10 mouse cellular contexts compared by ENCODE assay signal in the genomic region with DNA sequence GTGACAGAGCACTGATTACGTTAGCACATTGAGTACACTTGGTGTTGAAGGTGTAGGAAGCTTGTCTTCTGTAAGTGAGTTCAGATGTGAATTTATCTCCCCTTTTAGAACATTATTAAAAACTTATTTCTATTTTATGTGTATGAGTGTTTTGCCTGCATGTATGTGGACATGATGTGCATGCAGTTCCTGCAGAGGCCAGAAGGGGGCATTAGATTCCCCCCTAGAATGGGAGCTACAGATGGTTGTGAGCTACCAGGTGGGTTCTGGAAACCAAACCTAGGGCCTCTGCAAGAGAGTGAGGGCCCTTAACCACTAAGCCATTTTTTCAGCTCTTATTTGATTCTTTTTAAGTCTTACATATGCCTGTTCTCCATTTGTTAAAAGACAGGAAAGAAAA.
DNase-seq lines count a peak whose midpoint lies in the region; ATAC-seq and TF ChIP-seq lines count a peak whose summit lies in the region.
"Had no signal": no experiment of that assay in that cellular context is flagged by ENCODE, and none has a peak within 500 bp of the region (broad histone marks: within the 10 kb centered on the region; RNA-seq: fewer than 3 reads in every experiment).

No protein-coding gene starts in this region.

- H3K4me2 ChIP-seq in heart, postnatal 0 days (ENCODE audit: low read depth, low read length), result no peak overlapping the region
- H3K4me2 ChIP-seq in heart, embryonic 11.5 days, result no peak overlapping the region
- no peak overlapping the region for H3K4me2 ChIP-seq in liver, postnatal 0 days (ENCODE audit: low read depth, low read length)

- H3K4me3 ChIP-seq in heart, postnatal 0 days (ENCODE audit: low read depth, low read length), result no peak overlapping the region
- H3K4me3 ChIP-seq in heart, embryonic 11.5 days (ENCODE audit: low read depth, low read length), result no peak overlapping the region
- no peak overlapping the region for H3K4me3 ChIP-seq in liver, postnatal 0 days (ENCODE audit: low read depth, low read length)
- H3K4me3 ChIP-seq in ES-Bruce4 (ENCODE audit: low read depth, low read length), result no peak overlapping the region
- H3K4me3 ChIP-seq in embryonic facial prominence, embryonic 10.5 days, result no peak overlapping the region
- H3K4me3 ChIP-seq: myocyte had no signal

- H3K9me3 ChIP-seq in heart, postnatal 0 days (replicated peaks; ENCODE audit: control insufficient read depth, low read length), result no peaks in the 10 kb centered on the region
- H3K9me3 ChIP-seq in heart, embryonic 11.5 days (replicated peaks; ENCODE audit: control insufficient read depth, low read length), result no peaks in the 10 kb centered on the region
- no peaks in the 10 kb centered on the region for H3K9me3 ChIP-seq in liver, postnatal 0 days (ENCODE audit: low read length)
- H3K9me3 ChIP-seq in ES-Bruce4 (replicated peaks; ENCODE audit: control insufficient read depth, insufficient read depth, low read length, poor library complexity, severe bottlenecking), result no peaks in the 10 kb centered on the region; the same call in 1 of the 2 replicates
- no peaks in the 10 kb centered on the region for H3K9me3 ChIP-seq in embryonic facial prominence, embryonic 10.5 days

- WGBS in heart, postnatal 0 days, result 84% methylated on average over 1 of the region's 1 CpGs
- WGBS in heart, embryonic 11.5 days (ENCODE audit: insufficient replicate concordance), result 89% methylated on average over 1 of the region's 1 CpGs
- 65% methylated on average over 1 of the region's 1 CpGs for WGBS in liver, postnatal 0 days (ENCODE audit: insufficient replicate concordance)
- 94% methylated on average over 1 of the region's 1 CpGs for WGBS in embryonic facial prominence, embryonic 10.5 days

- no peaks in the 10 kb centered on the region for H3K4me1 ChIP-seq in heart, postnatal 0 days (ENCODE audit: control insufficient read depth, insufficient read depth)
- no peaks in the 10 kb centered on the region for H3K4me1 ChIP-seq in heart, embryonic 11.5 days (ENCODE audit: control insufficient read depth, insufficient read depth, low read length)
- no peaks in the 10 kb centered on the region for H3K4me1 ChIP-seq in liver, postnatal 0 days (ENCODE audit: insufficient read depth)
- H3K4me1 ChIP-seq in ES-Bruce4 (ENCODE audit: control insufficient read depth, insufficient read depth, low read length), result no peaks in the 10 kb centered on the region
- no peaks in the 10 kb centered on the region for H3K4me1 ChIP-seq in embryonic facial prominence, embryonic 10.5 days

- H3K36me3 ChIP-seq in heart, postnatal 0 days (replicated peaks; ENCODE audit: control insufficient read depth, insufficient read depth, low read length), result no peaks in the 10 kb centered on the region
- no peaks in the 10 kb centered on the region for H3K36me3 ChIP-seq in heart, embryonic 11.5 days (ENCODE audit: control insufficient read depth, insufficient read depth, low read length)
- no peaks in the 10 kb centered on the region for H3K36me3 ChIP-seq in liver, postnatal 0 days (replicated peaks; ENCODE audit: insufficient read depth, low read length)
- H3K36me3 ChIP-seq in ES-Bruce4 (ENCODE audit: control insufficient read depth, insufficient read depth, low read length, poor library complexity, severe bottlenecking), result no peaks in the 10 kb centered on the region
- no peaks in the 10 kb centered on the region for H3K36me3 ChIP-seq in embryonic facial prominence, embryonic 10.5 days (replicated peaks)

- no peak for TF ChIP-seq EP300 in heart, postnatal 0 days (IDR thresholded peaks at IDR 0.05; ENCODE audit: low read depth)
- TF ChIP-seq EP300 in liver, postnatal 0 days (IDR thresholded peaks at IDR 0.05; ENCODE audit: low read depth), result no peak
- TF ChIP-seq EP300 in ES-Bruce4 (IDR thresholded peaks at IDR 0.05; ENCODE audit: insufficient read depth, low read depth, low read length), result no peak

- peak; percentile 10; the same call in 1 of the 2 replicates for TF ChIP-seq CTCF in heart, postnatal 0 days (IDR thresholded peaks at IDR 0.05; ENCODE audit: low read depth)
- TF ChIP-seq CTCF in liver, postnatal 0 days (IDR thresholded peaks at IDR 0.05; ENCODE audit: low read depth), result peak; percentile 49
- TF ChIP-seq CTCF in ES-Bruce4 (IDR thresholded peaks at IDR 0.05; ENCODE audit: low read depth, low read length), result peak; percentile 24
- peak; percentile 36; the same call in 1 of the 2 replicates for TF ChIP-seq CTCF in brain, embryonic 14.5 days (IDR thresholded peaks at IDR 0.05; ENCODE audit: borderline replicate concordance, extremely low read depth, insufficient read depth, insufficient read length)

- H3K27me3 ChIP-seq in heart, postnatal 0 days (ENCODE audit: control insufficient read depth, insufficient read depth, low read length), result no peaks in the 10 kb centered on the region
- H3K27me3 ChIP-seq in heart, embryonic 11.5 days (ENCODE audit: control insufficient read depth, insufficient read depth, low read length), result no peaks in the 10 kb centered on the region
- H3K27me3 ChIP-seq in liver, postnatal 0 days (ENCODE audit: insufficient read depth, low read length), result no peaks in the 10 kb centered on the region
- no peaks in the 10 kb centered on the region for H3K27me3 ChIP-seq in ES-Bruce4 (ENCODE audit: control insufficient read depth, insufficient read depth, low read length, poor library complexity, severe bottlenecking)
- no peaks in the 10 kb centered on the region for H3K27me3 ChIP-seq in embryonic facial prominence, embryonic 10.5 days (replicated peaks; ENCODE audit: low read depth, poor library complexity, severe bottlenecking)

- no peak for TF ChIP-seq POLR2A in ES-Bruce4 (IDR thresholded peaks at IDR 0.05; ENCODE audit: insufficient read depth, low read length)
- no peak for TF ChIP-seq POLR2A in brain, embryonic 14.5 days (IDR thresholded peaks at IDR 0.05; ENCODE audit: borderline replicate concordance, extremely low read depth, insufficient read depth, insufficient read length, poor library complexity, severe bottlenecking)

- no peak overlapping the region for H3K27ac ChIP-seq in heart, postnatal 0 days (ENCODE audit: low read depth)
- H3K27ac ChIP-seq in heart, embryonic 11.5 days (ENCODE audit: low read depth, low read length), result no peak overlapping the region
- H3K27ac ChIP-seq in liver, postnatal 0 days (ENCODE audit: low read depth), result no peak overlapping the region
- no peak overlapping the region for H3K27ac ChIP-seq in ES-Bruce4 (ENCODE audit: insufficient read depth, low read length)
- no peak overlapping the region for H3K27ac ChIP-seq in embryonic facial prominence, embryonic 10.5 days (replicated peaks)

- no peak for DNase-seq in heart, postnatal 0 days (ENCODE audit: low spot score)
- no peak for DNase-seq in liver, postnatal 0 days
- DNase-seq in liver, result no peak
- no peak for DNase-seq in brain, embryonic 14.5 days (ENCODE audit: low read depth)
- DNase-seq in embryonic facial prominence, embryonic 10.5 days (ENCODE audit: low spot score), result no peak
- DNase-seq: gastrocnemius, postnatal 14 days; lung, adult 18-20 months had no signal

- no peak overlapping the region for H3K9ac ChIP-seq in heart, postnatal 0 days (replicated peaks; ENCODE audit: low read depth, low read length)
- no peak overlapping the region for H3K9ac ChIP-seq in heart, embryonic 11.5 days (ENCODE audit: low read depth, low read length)
- no peak overlapping the region for H3K9ac ChIP-seq in liver, postnatal 0 days (replicated peaks)
- H3K9ac ChIP-seq in ES-Bruce4 (ENCODE audit: low read depth, poor library complexity, severe bottlenecking), result no peak overlapping the region

- no peak for ATAC-seq in heart, postnatal 0 days (ENCODE audit: insufficient read depth, low read depth)
- no peak for ATAC-seq in heart, embryonic 11.5 days (replicated peaks; ENCODE audit: insufficient number of reproducible peaks, low FRiP score, low TSS enrichment)
- ATAC-seq in liver, postnatal 0 days, result no peak
